Comparison of ENCODE assay signal across 8 mouse cellular contexts in the genomic region with DNA sequence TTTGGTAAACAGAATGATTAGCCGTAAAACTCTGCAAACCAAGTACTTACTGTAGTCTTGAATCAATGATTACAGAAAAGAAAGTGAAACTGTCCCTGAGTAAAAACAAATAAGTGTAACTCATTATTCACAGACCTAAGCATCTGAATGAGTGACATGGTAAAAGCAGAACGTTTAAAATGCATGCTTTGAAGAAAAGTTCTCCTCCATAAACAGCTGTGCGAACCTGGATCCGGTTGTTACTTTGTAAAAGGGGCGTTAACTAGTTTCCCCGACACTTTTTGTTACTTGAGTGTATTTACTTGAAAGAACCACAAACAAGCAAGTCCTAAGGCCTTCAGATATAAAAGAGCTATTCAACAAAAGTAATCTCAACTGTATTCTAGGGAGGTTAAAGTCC. TPM values are rescaled to one million over a fixed set of nuclear protein-coding genes. Genes with fewer than 3 reads are reported as not detected.
DNase-seq lines count a peak whose midpoint lies in the region; ATAC-seq and TF ChIP-seq lines count a peak whose summit lies in the region.

No protein-coding gene starts in this region.

- H3K4me2 ChIP-seq in kidney, embryonic 15.5 days = peak overlapping the region; percentile 87
- H3K4me2 ChIP-seq in hindbrain, embryonic 13.5 days = peak overlapping the region; percentile 84
- peak overlapping the region; percentile 94 for H3K4me2 ChIP-seq in midbrain, embryonic 16.5 days (ENCODE audit: low read length)

- no peaks in the 10 kb centered on the region for H3K9me3 ChIP-seq in kidney, embryonic 15.5 days (replicated peaks)
- H3K9me3 ChIP-seq in hindbrain, embryonic 13.5 days = no peaks in the 10 kb centered on the region
- H3K9me3 ChIP-seq in midbrain, embryonic 16.5 days (replicated peaks; ENCODE audit: control insufficient read depth, low read length, poor library complexity, severe bottlenecking) = no peaks in the 10 kb centered on the region

- 9% methylated on average over 6 of the region's 6 CpGs for WGBS in kidney, embryonic 15.5 days
- WGBS in hindbrain, embryonic 13.5 days = 16% methylated on average over 6 of the region's 6 CpGs
- 13% methylated on average over 6 of the region's 6 CpGs for WGBS in midbrain, embryonic 16.5 days
- 8% methylated on average over 6 of the region's 6 CpGs for WGBS in thymus, adult 2 months

- H3K36me3 ChIP-seq in kidney, embryonic 15.5 days = peaks cover 17% of the 10 kb centered on the region
- peaks cover 20% of the 10 kb centered on the region for H3K36me3 ChIP-seq in hindbrain, embryonic 13.5 days
- 0 out of 2 replicates have a peak, but pooled peaks cover 6% of the 10 kb centered on the region for H3K36me3 ChIP-seq in midbrain, embryonic 16.5 days (ENCODE audit: control insufficient read depth, insufficient read depth, low read length)
- peaks cover 18% of the 10 kb centered on the region for H3K36me3 ChIP-seq in thymus, adult 2 months (ENCODE audit: control insufficient read depth, insufficient read depth, low read length)

- no peak for TF ChIP-seq CTCF in thymus, adult 2 months (IDR thresholded peaks at IDR 0.05; ENCODE audit: borderline replicate concordance, control insufficient read depth, extremely low read depth, insufficient read depth, low read length, poor library complexity)

- DNase-seq in kidney, adult 11 months = no peak
- peak; percentile 4 for DNase-seq in Muller cell, postnatal 12 days (ENCODE audit: inconsistent ontology term)
- no peak for DNase-seq in right cerebral cortex, adult 2 months (ENCODE audit: low spot score in 2 of 2)
- DNase-seq in left cerebral cortex, adult 11 months (ENCODE audit: low spot score) = no peak
- no peak for DNase-seq in thymus, adult 2 months

- H3K27ac ChIP-seq in kidney, embryonic 15.5 days = 0 out of 2 replicates have a peak overlapping the region, but pooled peaks have one; percentile 92
- no peak overlapping the region for H3K27ac ChIP-seq in hindbrain, embryonic 13.5 days
- H3K27ac ChIP-seq in midbrain, embryonic 16.5 days (ENCODE audit: low read length) = no peak overlapping the region
- no peak overlapping the region for H3K27ac ChIP-seq in thymus, adult 2 months (ENCODE audit: control insufficient read depth, insufficient read depth, low read length)

- peak overlapping the region; percentile 99 for H3K9ac ChIP-seq in kidney, embryonic 15.5 days
- peak overlapping the region; percentile 98; the same call in 1 of the 2 replicates for H3K9ac ChIP-seq in hindbrain, embryonic 13.5 days
- no peak overlapping the region; the same call in 1 of the 2 replicates for H3K9ac ChIP-seq in midbrain, embryonic 16.5 days (ENCODE audit: low read depth, low read length)

- ATAC-seq in kidney, embryonic 15.5 days (replicated peaks; ENCODE audit: low FRiP score) = no peak
- no peak for ATAC-seq in hindbrain, embryonic 13.5 days (ENCODE audit: low FRiP score)
- ATAC-seq in midbrain, embryonic 16.5 days = no peak

- H3K4me1 ChIP-seq in kidney, embryonic 15.5 days = peaks cover 23% of the 10 kb centered on the region
- peaks cover 23% of the 10 kb centered on the region for H3K4me1 ChIP-seq in hindbrain, embryonic 13.5 days (replicated peaks)
- peaks cover 19% of the 10 kb centered on the region for H3K4me1 ChIP-seq in midbrain, embryonic 16.5 days (ENCODE audit: control insufficient read depth, insufficient read depth, low read length)
- peaks cover 4% of the 10 kb centered on the region; the same call in 1 of the 2 replicates for H3K4me1 ChIP-seq in thymus, adult 2 months (replicated peaks; ENCODE audit: control insufficient read depth, insufficient read depth, low read length)

- no peaks in the 10 kb centered on the region for H3K27me3 ChIP-seq in kidney, embryonic 15.5 days
- peaks cover 11% of the 10 kb centered on the region; the same call in 1 of the 2 replicates for H3K27me3 ChIP-seq in hindbrain, embryonic 13.5 days
- H3K27me3 ChIP-seq in midbrain, embryonic 16.5 days (ENCODE audit: control insufficient read depth, insufficient read depth, low read depth, low read length) = no peaks in the 10 kb centered on the region
- no peaks in the 10 kb centered on the region for H3K27me3 ChIP-seq in thymus, adult 2 months (ENCODE audit: control insufficient read depth, insufficient read depth, low read length)

- TF ChIP-seq POLR2A in thymus, adult 2 months (IDR thresholded peaks at IDR 0.05; ENCODE audit: control insufficient read depth, extremely low read depth, insufficient read depth, low read length, poor library complexity) = no peak

- peak overlapping the region; percentile 99 for H3K4me3 ChIP-seq in kidney, embryonic 15.5 days (replicated peaks)
- H3K4me3 ChIP-seq in hindbrain, embryonic 13.5 days = peak overlapping the region; percentile 96
- H3K4me3 ChIP-seq in midbrain, embryonic 16.5 days (ENCODE audit: low read depth, low read length) = peak overlapping the region; percentile 96
- no peak overlapping the region for H3K4me3 ChIP-seq in thymus, adult 2 months (ENCODE audit: control insufficient read depth, insufficient read depth, low read length)

RNA-seq across cellular contexts. Expression of a gene that starts 1.2 kb away (rescaled TPM):
- polyA plus RNA-seq in kidney, embryonic 15.5 days (2015; fragmentation: Nextera tagmentation; extraction: Ambion mirVana) = 17.9 and 19.0 TPM in 2 replicates
- polyA plus RNA-seq in hindbrain, embryonic 13.5 days (2015; fragmentation: Nextera tagmentation; extraction: Ambion mirVana) = 28.6 and 29.3 TPM in 2 replicates
- polyA plus RNA-seq in midbrain, embryonic 16.5 days (2015; fragmentation: Nextera tagmentation; extraction: Ambion mirVana) = 26.0 and 28.0 TPM in 2 replicates
- polyA plus RNA-seq in thymus, adult 2 months (2012; rRNA removed) = 12.1 and 13.8 TPM in 2 replicates
